Mouse (Mus musculus): ENCODE results near the gene Use1. TPM values are rescaled to one million over a fixed set of nuclear protein-coding genes. Genes with fewer than 3 reads are reported as not detected.
"Not testable (repeated sequence)": the region's sequence is repeated elsewhere in the genome, so short reads cannot be mapped to it uniquely, and the experiment has no call there.

Use1 gene
- 123 TPM for polyA plus RNA-seq (2021)

DNA sequence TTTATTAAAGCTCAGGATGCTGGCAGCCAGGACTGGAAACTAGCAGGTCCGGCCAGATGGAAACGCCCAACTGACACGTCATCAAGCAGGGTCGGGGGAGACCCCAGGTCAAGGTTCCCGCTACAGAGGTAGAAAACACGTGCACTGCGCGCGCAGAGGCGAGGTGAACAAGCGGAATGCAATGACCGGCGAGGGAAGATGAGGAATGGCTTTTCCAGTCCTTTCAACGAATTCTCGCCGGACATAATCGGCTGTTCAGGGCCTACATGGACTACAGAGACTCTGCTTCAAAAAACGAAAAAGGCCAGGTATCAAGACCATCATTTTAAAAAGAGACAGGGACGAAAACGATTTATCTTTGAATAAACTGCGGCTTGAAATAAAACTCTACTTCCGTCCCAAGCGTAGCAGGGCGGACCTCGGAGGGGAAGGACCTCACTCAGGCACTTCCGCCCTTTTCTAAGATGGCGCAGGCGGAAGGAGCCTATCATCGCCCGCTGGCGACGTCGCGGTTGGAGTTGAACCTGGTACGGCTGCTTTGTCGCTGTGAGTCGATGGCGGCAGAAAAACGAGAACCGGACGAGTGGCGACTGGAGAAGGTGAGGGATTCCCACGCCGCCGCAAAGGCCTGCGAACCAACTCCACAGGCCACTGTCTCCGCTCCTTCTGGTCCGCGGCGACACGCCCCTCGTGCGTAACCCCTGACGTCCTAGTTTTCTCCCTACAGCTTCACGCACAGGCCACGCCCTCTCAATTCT is at the start of gene Use1:
Gene Use1, plus strand, starts transcription at position 78 of the 758 bp plus-strand sequence.
- no peak for TF ChIP-seq CTCF (IDR thresholded peaks at IDR 0.05)
- CTCF ChIA-PET: no interaction called here
- POLR2A ChIA-PET: interaction anchor here (1.1 to 1.6 kb wide), 3 partner anchors 13 to 38 kb away, joined by 3 to 5 read pairs (median 4); no protein-coding TSS in a partner anchor
- no peaks in the 10 kb centered on the region for H3K27me3 ChIP-seq
- in situ Hi-C loops (cut with MboI; ENCODE audit: low pct_unique_long_range_greater_than_20kb): loop anchor here (25.0 kb wide), 1 partner anchor 480 kb away; the partner anchor contains the start of genes Rpl18a and Slc5a5
- peak; percentile 51 for ATAC-seq
- DNase-seq (ENCODE audit: low read depth, low spot score): peak; percentile 64

GRCm38 (mm10) chr8:71318610-71319009 is 48.0 kb upstream of the Use1 start:
- H3K27me3 ChIP-seq; ATAC-seq; DNase-seq (ENCODE audit: low read depth, low spot score); in situ Hi-C loops (cut with MboI; ENCODE audit: low pct_unique_long_range_greater_than_20kb); POLR2A ChIA-PET: not testable (repeated sequence)
- CTCF ChIA-PET: interaction anchor here (1.4 kb wide), 1 partner anchor 30 kb away, joined by 3 read pairs; no protein-coding TSS in a partner anchor

DNA sequence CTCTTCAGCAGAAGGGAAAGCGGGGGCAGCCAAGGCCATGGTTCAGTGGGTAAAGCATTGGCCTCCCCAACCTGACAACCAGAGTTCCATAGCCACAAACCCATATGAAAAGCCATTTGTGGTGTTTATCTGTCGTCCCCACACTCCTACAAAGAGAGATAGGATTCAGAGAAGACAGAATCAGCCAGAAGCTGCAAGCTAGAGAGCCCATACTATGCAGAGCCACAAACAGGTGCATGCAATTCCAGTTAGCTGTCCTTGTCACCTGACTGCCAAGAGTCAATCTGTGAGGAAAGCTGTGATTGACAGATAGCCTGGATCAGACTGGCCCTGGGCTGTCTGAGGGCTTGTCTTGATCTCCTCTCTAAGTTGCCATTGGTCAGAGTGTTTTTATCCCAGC is 46.9 kb upstream of the Use1 start:
- ATAC-seq; CTCF ChIA-PET; H3K27me3 ChIP-seq; in situ Hi-C loops (cut with MboI; ENCODE audit: low pct_unique_long_range_greater_than_20kb); POLR2A ChIA-PET; DNase-seq (ENCODE audit: low read depth, low spot score): not testable (repeated sequence)

- no peak for ATAC-seq
Measured at GRCm38 (mm10) chr8:71322939-71323338, 43.7 kb upstream of the Use1 start.

DNA sequence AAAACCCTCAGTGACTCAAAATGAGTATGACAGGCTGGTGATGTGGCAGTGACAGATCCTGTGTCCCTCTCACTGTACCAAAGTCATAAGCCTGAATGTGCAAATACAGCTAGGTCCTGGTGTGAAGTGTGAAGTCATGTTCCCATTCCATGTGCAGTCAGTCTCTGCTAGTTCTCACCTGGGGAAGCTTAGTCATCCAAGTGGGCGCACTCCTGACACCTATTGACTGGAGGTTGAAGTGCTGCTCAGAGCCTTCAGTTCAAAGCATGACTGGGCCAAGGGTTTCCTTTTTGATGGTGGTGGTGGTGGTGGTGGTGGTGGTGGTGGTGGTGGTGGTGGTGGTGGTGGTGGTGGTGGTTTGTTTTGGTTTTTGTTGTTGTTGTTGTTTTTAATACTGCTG is 41.8 kb upstream of the Use1 start:
- in situ Hi-C loops (cut with MboI; ENCODE audit: low pct_unique_long_range_greater_than_20kb): no loop called here
- no peak for DNase-seq (ENCODE audit: low read depth, low spot score)
- TF ChIP-seq CTCF (IDR thresholded peaks at IDR 0.05): no peak
- CTCF ChIA-PET: interaction anchor here (1.1 to 1.6 kb wide), 2 partner anchors 9 to 29 kb away, joined by 3 read pairs; no protein-coding TSS in a partner anchor
- ATAC-seq: no peak
- POLR2A ChIA-PET: no interaction called here
- H3K27me3 ChIP-seq: no peaks in the 10 kb centered on the region

More at GRCm38 (mm10) chr8:71322939-71323338, 43.7 kb upstream of the Use1 start:
- no peaks in the 10 kb centered on the region for H3K27me3 ChIP-seq
- ChIA-PET CTCF (no interaction called here), POLR2A (interaction anchor here (1.3 kb wide), 1 partner anchor 29 kb away, joined by 3 read pairs; no protein-coding TSS in a partner anchor)
- in situ Hi-C loops (cut with MboI; ENCODE audit: low pct_unique_long_range_greater_than_20kb): no loop called here
- no peak for DNase-seq (ENCODE audit: low read depth, low spot score)
- TF ChIP-seq CTCF (IDR thresholded peaks at IDR 0.05): no peak

- CTCF ChIA-PET; DNase-seq (ENCODE audit: low read depth, low spot score); H3K27me3 ChIP-seq; ATAC-seq; in situ Hi-C loops (cut with MboI; ENCODE audit: low pct_unique_long_range_greater_than_20kb); POLR2A ChIA-PET: not testable (repeated sequence)
Measured at GRCm38 (mm10) chr8:71337834-71338233, 28.8 kb upstream of the Use1 start.

- in situ Hi-C loops (cut with MboI; ENCODE audit: low pct_unique_long_range_greater_than_20kb): no loop called here
- CTCF ChIA-PET: interaction anchor here (0.7 to 1.4 kb wide), 3 partner anchors 8 to 69 kb away, joined by 3 to 4 read pairs (median 4); partner anchors contain the start of gene Myo9b
- DNase-seq (ENCODE audit: low read depth, low spot score) (no peak), ATAC-seq (no peak)
- no peaks in the 10 kb centered on the region for H3K27me3 ChIP-seq
- TF ChIP-seq CTCF (IDR thresholded peaks at IDR 0.05): no peak
- POLR2A ChIA-PET: no interaction called here
Measured at GRCm38 (mm10) chr8:71340625-71341024, 26.0 kb upstream of the Use1 start.

DNA sequence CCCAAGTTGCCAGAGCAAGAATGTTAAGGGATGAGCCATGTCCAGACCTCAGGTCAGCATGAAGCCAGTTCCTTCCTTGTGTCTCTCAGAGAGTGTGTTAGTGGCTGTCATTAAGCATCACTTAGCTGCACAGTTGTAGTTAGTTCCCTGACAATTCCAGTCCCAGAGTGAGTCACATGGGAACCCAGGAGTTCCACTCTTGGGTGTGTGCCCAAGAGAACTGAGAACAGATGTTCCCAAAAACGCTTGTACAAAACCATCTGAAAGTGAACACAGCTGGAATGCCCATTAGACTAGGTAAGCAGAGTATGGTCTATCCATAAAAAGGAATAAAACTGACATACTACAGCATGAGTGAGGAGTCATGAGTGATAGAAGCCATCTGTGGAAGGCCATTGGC is 20.1 kb upstream of the Use1 start:
- DNase-seq (ENCODE audit: low read depth, low spot score) (no peak), ATAC-seq (no peak)
- no peaks in the 10 kb centered on the region for H3K27me3 ChIP-seq
- POLR2A ChIA-PET: no interaction called here
- TF ChIP-seq CTCF (IDR thresholded peaks at IDR 0.05): no peak
- CTCF ChIA-PET: no interaction called here
- in situ Hi-C loops (cut with MboI; ENCODE audit: low pct_unique_long_range_greater_than_20kb): no loop called here

DNA sequence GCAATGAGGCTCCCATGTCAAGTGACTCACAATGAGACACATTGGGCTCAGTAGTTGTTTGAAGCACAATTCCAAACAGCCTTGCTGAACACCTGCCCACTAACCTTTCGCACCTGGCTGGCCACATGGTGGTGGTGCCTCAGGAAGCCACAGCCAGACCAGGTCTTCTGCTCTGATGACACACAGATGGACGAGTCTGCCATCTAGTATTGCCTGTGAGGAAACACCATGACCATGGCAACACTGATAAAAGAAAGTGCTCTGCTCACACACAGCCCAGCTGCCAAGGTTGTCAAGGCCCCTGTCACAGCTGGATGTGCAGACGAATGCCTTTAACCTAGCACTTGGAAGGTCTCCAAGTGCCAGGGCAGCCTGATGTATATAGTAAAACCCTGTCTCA is 15.5 kb upstream of the Use1 start:
- no peak for ATAC-seq
- POLR2A ChIA-PET: no interaction called here
- no peak for DNase-seq (ENCODE audit: low read depth, low spot score)
- no peak for TF ChIP-seq CTCF (IDR thresholded peaks at IDR 0.05)
- CTCF ChIA-PET: interaction anchor here (1.4 kb wide), 1 partner anchor 17 kb away, joined by 3 read pairs; no protein-coding TSS in a partner anchor
- no peaks in the 10 kb centered on the region for H3K27me3 ChIP-seq
- in situ Hi-C loops (cut with MboI; ENCODE audit: low pct_unique_long_range_greater_than_20kb): loop anchor here (25.0 kb wide), 1 partner anchor 464 kb away; the partner anchor contains the start of genes Rpl18a and Slc5a5

GRCm38 (mm10) chr8:71351520-71351919 is 15.1 kb upstream of the Use1 start:
- ATAC-seq: no peak
- no peak for TF ChIP-seq CTCF (IDR thresholded peaks at IDR 0.05)
- in situ Hi-C loops (cut with MboI; ENCODE audit: low pct_unique_long_range_greater_than_20kb): loop anchor here (25.0 kb wide), 1 partner anchor 464 kb away; the partner anchor contains the start of genes Rpl18a and Slc5a5
- ChIA-PET POLR2A (no interaction called here), CTCF (no interaction called here)
- H3K27me3 ChIP-seq: no peaks in the 10 kb centered on the region
- no peak for DNase-seq (ENCODE audit: low read depth, low spot score)

GRCm38 (mm10) chr8:71358026-71358425 is 8.6 kb upstream of the Use1 start:
- in situ Hi-C loops (cut with MboI; ENCODE audit: low pct_unique_long_range_greater_than_20kb): loop anchor here (25.0 kb wide), 1 partner anchor 471 kb away; the partner anchor contains the start of genes Rpl18a and Slc5a5
- POLR2A ChIA-PET: no interaction called here
- CTCF ChIA-PET: no interaction called here
- no peak for TF ChIP-seq CTCF (IDR thresholded peaks at IDR 0.05)
- no peaks in the 10 kb centered on the region for H3K27me3 ChIP-seq
- no peak for ATAC-seq
- no peak for DNase-seq (ENCODE audit: low read depth, low spot score)
